ENCODE assay signal across 7 mouse cellular contexts in genomic region chr7:24325675-24326128, GRCm38 (mm10). TPM values are rescaled to one million over a fixed set of nuclear protein-coding genes. Genes with fewer than 3 reads are reported as not detected.
A peak's percentile ranks its signal among the peaks of the same experiment; 100 is the strongest.
DNase-seq lines count a peak whose midpoint lies in the region; ATAC-seq and TF ChIP-seq lines count a peak whose summit lies in the region.

No protein-coding gene starts in this region.

- intact Hi-C loops in gastrocnemius, postnatal 14 days (cut with DNase I; ENCODE audit: low total_unique reads), result no loop called here

- H3K4me3 ChIP-seq in ES-E14 (ENCODE audit: insufficient read depth in 1 of 2, low read depth in 1 of 2, low read length in 2 of 2, poor library complexity in 1 of 2, severe bottlenecking in 1 of 2), result peak overlapping the region; percentile 20 to 56; a peak in 3 of 4 replicates
- peak overlapping the region; percentile 48 for H3K4me3 ChIP-seq in hindbrain, embryonic 10.5 days
- peak overlapping the region; percentile 40 for H3K4me3 ChIP-seq in limb, embryonic 13.5 days
- H3K4me3 ChIP-seq in neural tube, embryonic 14.5 days (ENCODE audit: low read depth, low read length), result peak overlapping the region; percentile 14; the same call in 1 of the 2 replicates

- TF ChIP-seq POLR2A in brain, embryonic 14.5 days (IDR thresholded peaks at IDR 0.05; ENCODE audit: borderline replicate concordance, extremely low read depth, insufficient read depth, insufficient read length, poor library complexity, severe bottlenecking), result no peak; the same call in 1 of the 2 replicates

- no peaks in the 10 kb centered on the region for H3K9me3 ChIP-seq in ES-E14 (ENCODE audit: control insufficient read depth, insufficient read depth, low read depth, low read length)
- peaks cover 18% of the 10 kb centered on the region for H3K9me3 ChIP-seq in hindbrain, embryonic 10.5 days
- peaks cover 11% of the 10 kb centered on the region; the same call in 1 of the 2 replicates for H3K9me3 ChIP-seq in limb, embryonic 13.5 days
- H3K9me3 ChIP-seq in neural tube, embryonic 14.5 days (ENCODE audit: control insufficient read depth, low read length), result no peaks in the 10 kb centered on the region; the same call in 1 of the 2 replicates

- 6% methylated on average over 13 of the region's 13 CpGs for WGBS in hindbrain, embryonic 10.5 days
- WGBS in limb, embryonic 13.5 days, result 5% methylated on average over 13 of the region's 13 CpGs
- WGBS in neural tube, embryonic 14.5 days, result 7% methylated on average over 13 of the region's 13 CpGs

- ATAC-seq in limb, embryonic 13.5 days (ENCODE audit: low FRiP score, low read depth), result peak; percentile 74
- ATAC-seq in neural tube, embryonic 14.5 days (ENCODE audit: low read depth), result peak; percentile 28; the same call in 1 of the 2 replicates

- peak overlapping the region; percentile 50 for H3K9ac ChIP-seq in ES-E14 (ENCODE audit: insufficient read depth, low read depth, low read length, poor library complexity, severe bottlenecking)
- H3K9ac ChIP-seq in limb, embryonic 13.5 days, result peak overlapping the region; percentile 58
- no peak overlapping the region for H3K9ac ChIP-seq in neural tube, embryonic 14.5 days (replicated peaks; ENCODE audit: low read depth, low read length)

- DNase-seq in ES-E14 (ENCODE audit: low read depth, low spot score), result no peak
- peak; percentile 77 for DNase-seq in brain, embryonic 14.5 days (ENCODE audit: low read depth)
- peak; percentile 40 for DNase-seq in hindbrain, embryonic 10.5 days (ENCODE audit: low spot score)
- no peak for DNase-seq in spleen, adult 12 weeks (ENCODE audit: low spot score)
- no peak for DNase-seq in gastrocnemius, postnatal 14 days

- no peaks in the 10 kb centered on the region for H3K27me3 ChIP-seq in hindbrain, embryonic 10.5 days (ENCODE audit: insufficient read depth, poor library complexity, severe bottlenecking)
- H3K27me3 ChIP-seq in limb, embryonic 13.5 days, result no peaks in the 10 kb centered on the region; the same call in 1 of the 2 replicates
- no peaks in the 10 kb centered on the region for H3K27me3 ChIP-seq in neural tube, embryonic 14.5 days (ENCODE audit: control insufficient read depth, insufficient read depth, low read length)

- no peak overlapping the region for H3K27ac ChIP-seq in ES-E14 (ENCODE audit: insufficient read depth, low read depth, low read length, poor library complexity, severe bottlenecking)
- peak overlapping the region; percentile 80 for H3K27ac ChIP-seq in hindbrain, embryonic 10.5 days
- H3K27ac ChIP-seq in limb, embryonic 13.5 days, result peak overlapping the region; percentile 48
- H3K27ac ChIP-seq in neural tube, embryonic 14.5 days (ENCODE audit: low read depth, low read length), result no peak overlapping the region

- H3K36me3 ChIP-seq in ES-E14 (ENCODE audit: control insufficient read depth, insufficient read depth, low read length, poor library complexity, severe bottlenecking), result no peaks in the 10 kb centered on the region
- no peaks in the 10 kb centered on the region for H3K36me3 ChIP-seq in hindbrain, embryonic 10.5 days
- H3K36me3 ChIP-seq in limb, embryonic 13.5 days, result no peaks in the 10 kb centered on the region
- H3K36me3 ChIP-seq in neural tube, embryonic 14.5 days (ENCODE audit: control insufficient read depth, insufficient read depth, low read length), result no peaks in the 10 kb centered on the region

- peak overlapping the region; percentile 64 for H3K4me2 ChIP-seq in limb, embryonic 13.5 days (replicated peaks)
- peak overlapping the region; percentile 29; the same call in 1 of the 2 replicates for H3K4me2 ChIP-seq in neural tube, embryonic 14.5 days (ENCODE audit: low read depth, low read length)

- H3K4me1 ChIP-seq in ES-E14 (ENCODE audit: control insufficient read depth in 2 of 2, insufficient read depth in 2 of 2, low read length in 2 of 2, poor library complexity in 1 of 2), result peaks cover 0 to 3% of the 10 kb centered on the region in 2 experiments; a peak in 1 of 4 replicates
- H3K4me1 ChIP-seq in hindbrain, embryonic 10.5 days (replicated peaks), result peaks cover 3% of the 10 kb centered on the region; the same call in 1 of the 2 replicates
- peaks cover 15% of the 10 kb centered on the region; the same call in 1 of the 2 replicates for H3K4me1 ChIP-seq in limb, embryonic 13.5 days
- H3K4me1 ChIP-seq in neural tube, embryonic 14.5 days (ENCODE audit: control insufficient read depth, insufficient read depth, low read length), result no peaks in the 10 kb centered on the region

- 0 out of 2 replicates have a peak, but pooled peaks have one; percentile 8 for TF ChIP-seq CTCF in brain, embryonic 14.5 days (IDR thresholded peaks at IDR 0.05; ENCODE audit: borderline replicate concordance, extremely low read depth, insufficient read depth, insufficient read length)

- in situ Hi-C loops in ES-E14 (cut with MboI; ENCODE audit: low sequenced_read_pairs in 2 of 2, unreplicated experiment in 2 of 2), result no loop called here

TF ChIP-seq in ES-E14, 5 proteins besides CTCF, POLR2A, EP300 and RAD21:
- TF ChIP-seq MAFK (IDR thresholded peaks at IDR 0.05; ENCODE audit: insufficient read depth, low read depth, low read length) (no peak), ZNF384 (IDR thresholded peaks at IDR 0.05; ENCODE audit: low read depth, low read length) (no peak), CHD2 (IDR thresholded peaks at IDR 0.05; ENCODE audit: low read depth, low read length) (no peak), ZC3H11A (IDR thresholded peaks at IDR 0.05; ENCODE audit: borderline replicate concordance, low read depth, low read length) (no peak), HCFC1 (IDR thresholded peaks at IDR 0.05; ENCODE audit: borderline replicate concordance, insufficient read depth, low read length) (no peak)
TF ChIP-seq in ES-E14: peak in this region for 0.

RNA-seq across cellular contexts. Expression of gene Tescl, which starts 8.0 kb away (rescaled TPM):
- total RNA-seq in ES-E14 (2012; rRNA removed), result 2.3 and 2.4 TPM in 2 replicates
- polyA plus RNA-seq in brain, embryonic 14.5 days (2012; rRNA removed), result 0.19 and 0.23 TPM in 2 replicates
- 0.25 TPM in 1 of 2 replicates, not detected in the other for polyA plus RNA-seq in hindbrain, embryonic 10.5 days (2016; fragmentation: Nextera tagmentation; extraction: Ambion mirVana)
- not detected in 2 replicates for polyA plus RNA-seq in limb, embryonic 13.5 days (2015; fragmentation: Nextera tagmentation; extraction: Ambion mirVana)
- 0.32 and 0.99 TPM in 2 replicates for polyA plus RNA-seq in neural tube, embryonic 14.5 days (2014; fragmentation: Nextera tagmentation; extraction: Ambion mirVana)
- not detected for total RNA-seq in gastrocnemius, postnatal 14 days (2021)

RNA-seq across cellular contexts. Expression of gene Zfp94, which starts 9.2 kb away (rescaled TPM):
- 5.4 and 8.0 TPM in 2 replicates for total RNA-seq in ES-E14 (2012; rRNA removed)
- 19.3 and 26.9 TPM in 2 replicates for polyA plus RNA-seq in brain, embryonic 14.5 days (2012; rRNA removed)
- 10.8 and 13.2 TPM in 2 replicates for polyA plus RNA-seq in hindbrain, embryonic 10.5 days (2016; fragmentation: Nextera tagmentation; extraction: Ambion mirVana)
- 15.0 and 16.0 TPM in 2 replicates for polyA plus RNA-seq in limb, embryonic 13.5 days (2015; fragmentation: Nextera tagmentation; extraction: Ambion mirVana)
- 19.2 and 24.2 TPM in 2 replicates for polyA plus RNA-seq in neural tube, embryonic 14.5 days (2014; fragmentation: Nextera tagmentation; extraction: Ambion mirVana)
- 1 to 10 TPM; 1.7 to 2.4 TPM for total RNA-seq in gastrocnemius, postnatal 14 days (2021)

RNA-seq across cellular contexts. Expression of gene Lypd5, which starts 23.3 kb away (rescaled TPM):
- total RNA-seq in ES-E14 (2012; rRNA removed), result not detected in 2 replicates
- polyA plus RNA-seq in brain, embryonic 14.5 days (2012; rRNA removed), result 0.07 and 0.11 TPM in 2 replicates
- polyA plus RNA-seq in hindbrain, embryonic 10.5 days (2016; fragmentation: Nextera tagmentation; extraction: Ambion mirVana), result not detected in 2 replicates
- not detected in 2 replicates for polyA plus RNA-seq in limb, embryonic 13.5 days (2015; fragmentation: Nextera tagmentation; extraction: Ambion mirVana)
- not detected in 2 replicates for polyA plus RNA-seq in neural tube, embryonic 14.5 days (2014; fragmentation: Nextera tagmentation; extraction: Ambion mirVana)
- not detected for total RNA-seq in gastrocnemius, postnatal 14 days (2021)

RNA-seq across cellular contexts. Expression of gene Zfp61, which starts 24.7 kb away (rescaled TPM):
- 22.4 and 30.4 TPM in 2 replicates for total RNA-seq in ES-E14 (2012; rRNA removed)
- polyA plus RNA-seq in brain, embryonic 14.5 days (2012; rRNA removed), result 33.9 and 39.2 TPM in 2 replicates
- polyA plus RNA-seq in hindbrain, embryonic 10.5 days (2016; fragmentation: Nextera tagmentation; extraction: Ambion mirVana), result 35.4 and 40.3 TPM in 2 replicates
- 54.1 and 63.5 TPM in 2 replicates for polyA plus RNA-seq in limb, embryonic 13.5 days (2015; fragmentation: Nextera tagmentation; extraction: Ambion mirVana)
- 37.3 and 39.6 TPM in 2 replicates for polyA plus RNA-seq in neural tube, embryonic 14.5 days (2014; fragmentation: Nextera tagmentation; extraction: Ambion mirVana)
- total RNA-seq in gastrocnemius, postnatal 14 days (2021), result 1 to 10 TPM; 2.6 to 3.8 TPM

RNA-seq across cellular contexts. Expression of gene Kcnn4, which starts 44.4 kb away (rescaled TPM):
- 3.2 and 5.3 TPM in 2 replicates for total RNA-seq in ES-E14 (2012; rRNA removed)
- 0.76 and 1.4 TPM in 2 replicates for polyA plus RNA-seq in brain, embryonic 14.5 days (2012; rRNA removed)
- polyA plus RNA-seq in hindbrain, embryonic 10.5 days (2016; fragmentation: Nextera tagmentation; extraction: Ambion mirVana), result 3.9 and 4.2 TPM in 2 replicates
- polyA plus RNA-seq in limb, embryonic 13.5 days (2015; fragmentation: Nextera tagmentation; extraction: Ambion mirVana), result 1.4 and 2.4 TPM in 2 replicates
- polyA plus RNA-seq in neural tube, embryonic 14.5 days (2014; fragmentation: Nextera tagmentation; extraction: Ambion mirVana), result 2.0 and 2.1 TPM in 2 replicates
- total RNA-seq in gastrocnemius, postnatal 14 days (2021), result under 1 TPM; 0.29 to 0.33 TPM

Comparison
In these comparisons a context has a peak if more than half of its experiments do, and no peak if none do; other contexts are left out.
1. DNase-seq: peak in brain, embryonic 14.5 days (single experiment) and hindbrain, embryonic 10.5 days (single experiment); none in ES-E14 (single experiment), spleen, adult 12 weeks (single experiment) and gastrocnemius, postnatal 14 days (single experiment).
2. H3K27ac ChIP-seq: peak in hindbrain, embryonic 10.5 days (single experiment) and limb, embryonic 13.5 days (single experiment); none in ES-E14 (single experiment) and neural tube, embryonic 14.5 days (single experiment).
3. Peak in every context shown above with its lines, with median percentiles within 50 percentile points of each other: H3K4me3 ChIP-seq.